Mouse (Mus musculus) neural tube, embryonic 12.5 days (tissue): Measurements from ENCODE around the gene Slc22a1. TPM values are rescaled to one million over a fixed set of nuclear protein-coding genes. Genes with fewer than 3 reads are reported as not detected.

ENCODE experiments used
- ATAC-seq: fragments of 200-750 bp; cut with Nextera tagmentation; 2 replicates; pipeline ENCODE4 v1.8.0; 2017; ENCODE audit warnings: low read depth, mild to moderate bottlenecking, moderate TSS enrichment, moderate library complexity; ENCODE audit not compliant: low FRiP score
- H3K27ac ChIP-seq: fragments of 300-500 bp; sonication (generic); 2 replicates; pipeline ENCODE4 v1.5.1; 2016
- H3K27me3 ChIP-seq: fragments of 300-500 bp; sonication (generic); replicated peaks from 2 replicates; pipeline ENCODE4 v1.6.1; 2016; ENCODE audit warnings: mild to moderate bottlenecking
- H3K36me3 ChIP-seq: fragments of 300-500 bp; sonication (generic); 2 replicates; pipeline ENCODE4 v1.6.1; 2016; ENCODE audit warnings: mild to moderate bottlenecking
- H3K4me1 ChIP-seq: fragments of 300-500 bp; sonication (generic); 2 replicates; pipeline ENCODE4 v1.6.1; 2016
- H3K4me2 ChIP-seq: fragments of 300-500 bp; sonication (generic); replicated peaks from 2 replicates; pipeline ENCODE4 v1.6.1; 2016; ENCODE audit warnings: mild to moderate bottlenecking
- H3K4me3 ChIP-seq: fragments of 300-500 bp; sonication (generic); 2 replicates; pipeline ENCODE4 v1.5.1; 2016
- H3K9ac ChIP-seq: fragments of 300-500 bp; sonication (generic); 2 replicates; pipeline ENCODE4 v1.6.1; 2016; ENCODE audit warnings: mild to moderate bottlenecking
- H3K9me3 ChIP-seq: fragments of 300-500 bp; sonication (generic); 2 replicates; pipeline ENCODE4 v1.6.1; 2016; ENCODE audit warnings: mild to moderate bottlenecking
- WGBS: fragments of 180-500 bp; shearing (Covaris S2); methylation state at CpG from one replicate; pipeline ENCODE4 v1.1.7; 2016; 5-methylcytosine and 5-hydroxymethylcytosine counted together
- polyA plus RNA-seq: library from polyadenylated mRNA; unstranded; fragments of >200 nt; fragmentation: Nextera tagmentation; extraction: Ambion mirVana; gene quantifications from 2 replicates; pipeline ENCODE4 v1.2.1, GENCODE M21; 2016

Gene Slc22a1
- polyA plus RNA-seq, 1 experiment from 2014 or later: not detected

DNA sequence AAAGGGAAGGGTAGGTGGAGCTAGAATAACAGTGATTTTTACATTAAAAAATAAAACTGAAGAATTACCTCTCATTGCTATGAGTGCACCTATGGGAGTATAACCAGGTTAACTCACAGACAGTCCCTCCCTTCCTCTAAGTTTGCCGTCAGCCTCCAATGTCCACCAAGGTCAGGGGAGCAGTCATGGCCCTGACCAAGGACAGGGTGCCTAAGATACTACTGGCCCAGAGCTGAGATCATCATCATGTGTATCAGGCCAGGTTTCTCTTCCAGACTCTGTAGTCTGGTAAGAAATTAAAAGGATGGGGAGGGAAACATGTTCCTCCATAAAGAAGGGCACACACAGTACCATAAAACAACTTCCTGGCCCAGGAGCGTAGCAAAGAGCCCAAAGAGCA lies 35.3 kb upstream of the Slc22a1 start:
- ATAC-seq: no peak
- Histone ChIP-seq H3K27me3 (no peaks in the 10 kb centered on the region), H3K36me3 (peaks cover 77% of the 10 kb centered on the region), H3K4me2 (no peak overlapping the region), H3K4me3 (no peak overlapping the region), H3K27ac (no peak overlapping the region), H3K9ac (no peak overlapping the region), H3K4me1 (no peaks in the 10 kb centered on the region), H3K9me3 (no peaks in the 10 kb centered on the region)
- 92% methylated on average over 2 of the region's 2 CpGs for WGBS

DNA sequence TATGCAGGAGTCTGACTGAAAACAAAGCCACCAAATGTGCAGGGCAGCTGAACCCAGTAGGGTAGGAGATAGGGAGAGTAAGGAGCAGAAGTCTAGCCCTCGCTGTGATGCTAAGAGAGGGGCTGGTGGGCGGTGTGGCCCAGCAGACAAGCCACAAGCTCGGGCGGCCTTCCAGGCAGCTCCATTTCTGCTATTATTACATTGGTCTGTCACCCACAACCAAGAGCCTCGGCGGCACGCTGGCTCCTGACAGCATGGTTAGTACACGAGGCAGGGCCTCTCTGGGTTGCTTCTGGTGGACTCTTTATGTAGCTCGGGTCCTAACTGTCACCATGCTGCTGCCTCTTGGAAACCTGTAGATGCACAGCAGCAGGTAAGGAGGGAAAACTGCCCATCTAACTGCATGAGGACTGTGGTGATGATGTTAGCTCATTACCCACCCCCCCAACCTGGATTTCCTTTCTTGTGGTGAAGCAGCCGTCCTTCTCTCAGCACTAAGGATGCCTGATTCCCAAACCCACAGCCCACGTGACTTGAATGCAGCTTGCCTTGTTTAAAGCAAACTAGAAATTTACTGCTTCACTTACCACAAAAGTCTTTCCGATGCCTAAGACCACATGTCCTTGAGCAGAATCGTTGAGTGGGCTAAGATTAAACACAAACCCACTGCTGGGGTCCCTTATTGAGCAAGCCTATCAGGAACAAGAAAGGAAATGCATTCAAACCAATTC lies 34.6 kb upstream of the Slc22a1 start:
- H3K9me3 ChIP-seq: no peaks in the 10 kb centered on the region
- H3K9ac ChIP-seq: no peak overlapping the region
- H3K27me3 ChIP-seq: no peaks in the 10 kb centered on the region
- H3K27ac ChIP-seq: no peak overlapping the region
- no peak overlapping the region for H3K4me3 ChIP-seq
- H3K36me3 ChIP-seq: peaks cover 73% of the 10 kb centered on the region
- no peak for ATAC-seq
- no peaks in the 10 kb centered on the region for H3K4me1 ChIP-seq
- H3K4me2 ChIP-seq: no peak overlapping the region
- 86% methylated on average over 13 of the region's 13 CpGs for WGBS

DNA sequence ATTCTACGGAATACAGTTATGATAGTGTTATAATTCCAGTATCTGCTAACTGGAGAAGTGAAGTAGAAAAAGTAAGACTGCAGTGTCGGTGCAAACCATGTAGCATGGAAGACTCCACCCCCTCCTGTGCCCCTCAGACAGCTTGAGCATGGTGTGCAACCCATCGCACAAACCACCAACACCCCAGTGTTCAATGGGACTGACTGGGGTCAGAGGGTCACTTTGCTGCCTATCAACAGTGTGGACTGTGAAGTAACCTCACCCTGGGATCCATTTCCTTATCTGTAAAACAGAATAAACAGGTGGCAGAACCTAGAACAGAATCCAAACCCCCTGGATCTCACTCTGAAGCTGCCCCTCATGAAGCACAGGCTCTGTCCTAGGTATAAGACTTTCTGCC lies 32.8 kb upstream of the Slc22a1 start:
- ATAC-seq: no peak
- H3K4me3 ChIP-seq: no peak overlapping the region
- H3K4me1 ChIP-seq: no peaks in the 10 kb centered on the region
- WGBS: 91% methylated on average over 3 of the region's 3 CpGs
- H3K9ac ChIP-seq: no peak overlapping the region
- H3K27me3 ChIP-seq: no peaks in the 10 kb centered on the region
- H3K27ac ChIP-seq: no peak overlapping the region
- no peak overlapping the region for H3K4me2 ChIP-seq
- H3K9me3 ChIP-seq: no peaks in the 10 kb centered on the region
- H3K36me3 ChIP-seq: peaks cover 72% of the 10 kb centered on the region

DNA sequence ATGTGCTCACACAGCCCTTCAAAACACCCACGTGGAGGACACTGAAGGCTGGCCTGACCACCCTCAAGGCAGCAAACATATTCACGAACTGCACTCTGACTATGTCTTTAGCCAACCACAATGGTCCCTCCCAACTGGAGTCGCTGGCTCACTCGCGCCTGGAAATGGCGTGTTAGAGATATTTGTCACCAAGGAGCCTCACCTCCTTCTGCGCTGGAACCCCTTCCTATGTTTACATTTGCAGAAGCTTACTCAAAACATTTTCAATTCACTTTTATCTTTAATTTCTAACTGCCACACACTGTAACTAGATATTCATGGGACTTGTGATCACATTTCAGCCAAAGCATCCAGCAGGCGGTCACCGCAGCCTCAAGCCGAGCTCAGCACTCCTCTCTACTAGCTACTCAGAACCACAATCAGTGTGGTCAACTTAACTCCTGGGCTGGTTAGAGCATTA lies 31.0 kb upstream of the Slc22a1 start:
- Histone ChIP-seq H3K9me3 (no peaks in the 10 kb centered on the region), H3K4me3 (no peak overlapping the region), H3K4me2 (no peak overlapping the region), H3K27ac (no peak overlapping the region), H3K4me1 (no peaks in the 10 kb centered on the region), H3K9ac (no peak overlapping the region), H3K27me3 (no peaks in the 10 kb centered on the region), H3K36me3 (peaks cover 76% of the 10 kb centered on the region)
- ATAC-seq: no peak
- 94% methylated on average over 10 of the region's 10 CpGs for WGBS

DNA sequence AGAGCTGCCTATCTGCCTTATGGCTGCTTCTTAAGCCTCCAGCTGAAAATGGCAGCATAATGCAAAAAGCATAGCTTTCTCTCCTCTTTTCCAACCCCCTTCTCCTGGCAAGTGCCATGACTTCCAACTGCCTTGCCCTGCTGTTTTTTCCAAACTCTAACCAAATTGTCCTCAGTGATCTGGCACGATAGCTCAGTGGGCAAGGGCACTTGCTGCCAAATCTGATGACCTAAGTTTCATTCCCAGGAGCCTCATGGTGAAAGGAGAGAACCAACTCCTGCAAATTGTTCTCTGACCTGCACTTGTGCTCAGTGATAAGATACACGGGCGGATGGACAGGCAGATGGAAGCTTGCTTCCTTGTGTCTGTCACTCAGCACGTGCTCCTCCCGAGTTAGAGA lies 27.3 kb upstream of the Slc22a1 start:
- ATAC-seq: no peak
- Histone ChIP-seq H3K4me2 (no peak overlapping the region), H3K4me1 (no peaks in the 10 kb centered on the region), H3K27ac (no peak overlapping the region), H3K36me3 (peaks cover 85% of the 10 kb centered on the region), H3K4me3 (no peak overlapping the region), H3K9ac (no peak overlapping the region), H3K27me3 (no peaks in the 10 kb centered on the region), H3K9me3 (no peaks in the 10 kb centered on the region)
- WGBS: 94% methylated on average over 5 of the region's 5 CpGs

DNA sequence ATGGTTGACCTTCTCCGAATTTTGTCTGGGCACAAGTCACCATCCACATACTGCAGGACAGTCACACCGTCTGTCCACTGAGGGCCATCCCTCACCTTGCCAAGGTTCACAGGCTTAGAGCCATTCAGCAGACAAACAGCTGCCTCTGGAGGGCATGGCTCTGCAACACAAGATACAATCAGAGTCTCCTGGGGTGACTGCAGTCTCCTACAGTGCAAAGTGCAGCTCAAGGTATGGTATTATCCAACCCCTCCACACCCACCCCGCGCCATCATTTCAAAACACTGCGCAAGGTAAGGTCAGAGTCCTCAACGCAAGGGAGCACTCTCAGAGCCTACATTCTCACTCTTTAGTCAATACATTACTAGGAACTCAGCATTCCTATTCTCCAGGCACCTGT lies 24.7 kb upstream of the Slc22a1 start:
- Histone ChIP-seq H3K4me1 (no peaks in the 10 kb centered on the region), H3K27ac (no peak overlapping the region), H3K9me3 (no peaks in the 10 kb centered on the region), H3K36me3 (peaks cover 94% of the 10 kb centered on the region), H3K4me2 (no peak overlapping the region), H3K4me3 (no peak overlapping the region), H3K9ac (no peak overlapping the region), H3K27me3 (no peaks in the 10 kb centered on the region)
- 97% methylated on average over 6 of the region's 6 CpGs for WGBS
- ATAC-seq: no peak

DNA sequence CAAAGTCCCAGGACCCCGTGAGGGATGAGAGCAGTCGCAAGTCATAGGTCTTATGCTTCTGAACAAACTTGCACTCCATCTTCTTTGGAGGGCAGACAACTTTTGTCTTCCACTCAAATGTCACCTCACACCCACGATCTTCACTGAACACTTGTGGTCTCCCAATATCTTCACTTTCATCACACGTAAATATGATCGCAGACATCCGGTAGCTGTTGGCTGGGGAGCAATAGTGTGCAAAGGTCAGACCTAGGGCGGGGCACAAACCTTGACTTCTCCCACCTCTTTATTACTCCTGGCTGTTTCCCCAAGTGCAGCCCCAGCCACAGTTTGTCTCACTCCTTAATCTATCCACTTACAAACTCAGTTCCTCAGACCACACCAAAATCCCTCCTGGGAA lies 16.3 kb upstream of the Slc22a1 start:
- Histone ChIP-seq H3K36me3 (peaks cover 92% of the 10 kb centered on the region), H3K9me3 (no peaks in the 10 kb centered on the region), H3K9ac (no peak overlapping the region), H3K27ac (no peak overlapping the region), H3K4me3 (no peak overlapping the region), H3K27me3 (no peaks in the 10 kb centered on the region), H3K4me1 (no peaks in the 10 kb centered on the region), H3K4me2 (no peak overlapping the region)
- WGBS: 94% methylated on average over 7 of the region's 7 CpGs
- ATAC-seq: no peak

DNA sequence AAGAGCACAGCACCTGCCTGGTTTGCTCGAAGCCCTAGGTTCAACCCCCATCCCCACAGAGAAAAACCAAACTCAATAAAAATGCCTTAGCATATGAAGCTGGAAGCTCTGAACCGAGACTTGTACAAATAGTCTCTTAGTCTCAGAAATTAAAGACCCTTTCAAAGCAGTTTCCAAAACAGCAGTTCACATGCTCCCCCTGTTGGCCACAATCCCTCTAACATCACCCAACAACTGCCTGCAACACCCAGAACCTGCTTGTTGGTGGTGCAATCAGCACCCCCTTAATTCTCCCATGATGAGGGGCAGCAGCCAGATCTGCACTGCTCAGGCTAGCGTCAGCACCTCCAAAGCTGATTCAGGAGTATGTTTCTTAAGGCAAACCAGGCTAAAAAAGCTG lies 13.9 kb upstream of the Slc22a1 start:
- H3K4me2 ChIP-seq: no peak overlapping the region
- WGBS: 74% methylated on average over 3 of the region's 3 CpGs
- no peaks in the 10 kb centered on the region for H3K9me3 ChIP-seq
- H3K9ac ChIP-seq: no peak overlapping the region
- no peak overlapping the region for H3K27ac ChIP-seq
- no peaks in the 10 kb centered on the region for H3K27me3 ChIP-seq
- H3K4me3 ChIP-seq: no peak overlapping the region
- H3K4me1 ChIP-seq: no peaks in the 10 kb centered on the region
- peaks cover 97% of the 10 kb centered on the region for H3K36me3 ChIP-seq
- no peak for ATAC-seq

DNA sequence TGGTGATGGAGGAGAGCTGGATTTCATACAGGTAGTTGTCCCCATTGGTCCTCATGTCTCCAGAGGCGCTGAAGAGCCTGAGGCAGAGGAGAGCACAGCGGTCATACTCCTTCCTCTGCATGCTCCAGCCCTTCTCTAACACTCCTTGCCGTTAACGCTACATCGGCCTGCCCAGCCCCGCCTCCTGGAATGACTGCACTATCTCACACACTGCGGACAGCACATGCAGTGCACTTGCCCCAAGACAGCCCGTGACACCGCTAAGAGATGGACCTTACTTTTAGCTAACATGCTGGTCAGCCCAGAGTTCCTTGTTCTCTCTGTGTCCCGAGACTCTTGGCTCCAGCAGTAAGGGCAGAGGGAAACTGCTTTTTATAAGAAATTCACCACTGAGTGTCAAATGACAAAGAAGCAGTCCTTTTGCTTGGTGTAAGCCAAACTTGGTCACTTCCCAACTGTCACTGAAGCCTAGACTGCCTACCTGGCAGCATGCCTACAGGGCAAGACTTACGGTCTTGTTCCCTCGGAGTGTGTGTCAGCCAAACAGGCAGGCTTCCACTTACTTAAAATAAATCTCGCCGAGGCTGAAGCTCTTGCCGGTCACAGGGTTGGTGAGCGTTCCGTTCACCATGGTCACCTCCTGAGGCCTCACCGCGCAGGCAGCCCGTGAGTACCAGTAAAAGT lies 12.9 kb upstream of the Slc22a1 start:
- 92% methylated on average over 20 of the region's 20 CpGs for WGBS
- H3K9me3 ChIP-seq: no peaks in the 10 kb centered on the region
- H3K4me1 ChIP-seq: no peaks in the 10 kb centered on the region
- no peak for ATAC-seq
- H3K4me3 ChIP-seq: no peak overlapping the region
- H3K27me3 ChIP-seq: no peaks in the 10 kb centered on the region
- H3K36me3 ChIP-seq: peaks cover 97% of the 10 kb centered on the region
- no peak overlapping the region for H3K9ac ChIP-seq
- H3K27ac ChIP-seq: no peak overlapping the region
- H3K4me2 ChIP-seq: no peak overlapping the region

DNA sequence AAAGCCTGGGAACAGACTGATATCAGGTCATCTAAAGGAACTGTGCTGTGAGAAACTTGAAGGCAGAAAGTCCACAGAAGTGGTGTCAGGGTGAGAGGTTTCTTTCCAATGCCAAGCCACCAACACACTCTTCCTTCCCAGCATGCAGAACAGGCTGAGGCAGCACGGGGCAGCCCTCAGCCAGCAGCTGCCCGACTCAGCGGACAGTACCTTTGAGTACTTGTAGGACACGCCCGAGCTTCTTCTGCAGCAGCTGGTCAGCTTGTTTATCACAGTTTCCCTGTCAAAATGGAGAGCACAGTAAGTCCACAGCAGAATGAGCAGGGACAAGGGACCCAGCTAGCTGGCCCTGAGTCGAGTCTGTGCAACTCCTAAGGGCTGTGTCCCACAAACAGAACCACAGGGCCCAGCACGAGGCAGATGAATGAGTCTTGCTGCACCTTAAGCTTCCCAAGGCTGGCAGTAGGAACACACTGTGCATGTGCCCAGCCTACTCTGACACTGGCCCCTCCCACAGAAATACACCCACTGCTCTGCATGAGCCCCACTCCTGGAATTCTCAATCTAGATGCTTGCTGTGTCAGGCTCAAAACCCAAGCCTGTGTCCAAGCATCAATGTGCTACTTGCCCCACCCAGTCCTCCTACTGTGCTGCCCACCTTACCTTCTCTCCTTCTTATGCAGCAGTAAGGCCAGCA lies 9.4 kb upstream of the Slc22a1 start:
- Histone ChIP-seq H3K4me1 (no peaks in the 10 kb centered on the region), H3K36me3 (peaks cover 76% of the 10 kb centered on the region), H3K9ac (no peak overlapping the region), H3K4me2 (no peak overlapping the region), H3K27me3 (no peaks in the 10 kb centered on the region), H3K9me3 (no peaks in the 10 kb centered on the region), H3K4me3 (no peak overlapping the region), H3K27ac (no peak overlapping the region)
- no peak for ATAC-seq
- WGBS: 88% methylated on average over 7 of the region's 7 CpGs

DNA sequence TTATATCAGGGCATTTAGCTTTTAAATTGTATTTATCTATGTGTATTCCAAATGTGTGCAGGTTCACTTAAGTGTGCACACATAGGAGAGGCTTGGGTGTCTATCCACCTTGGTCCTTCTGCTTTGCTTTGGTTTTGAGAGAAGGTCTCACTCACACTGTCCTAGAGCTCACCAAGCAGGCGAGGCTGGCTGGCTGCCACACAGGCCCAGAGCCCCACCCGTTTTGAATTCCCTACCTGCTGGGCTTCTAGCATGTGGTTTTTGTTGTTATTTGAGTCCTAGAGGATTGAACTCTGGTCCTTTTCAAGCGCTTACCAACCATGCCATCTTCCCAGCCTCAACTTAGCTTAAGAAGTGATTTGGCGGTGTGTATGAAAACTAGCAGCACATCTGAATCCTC lies 8.8 kb upstream of the Slc22a1 start:
- H3K4me1 ChIP-seq: no peaks in the 10 kb centered on the region
- H3K9me3 ChIP-seq: no peaks in the 10 kb centered on the region
- no peak overlapping the region for H3K27ac ChIP-seq
- H3K27me3 ChIP-seq: no peaks in the 10 kb centered on the region
- peaks cover 71% of the 10 kb centered on the region for H3K36me3 ChIP-seq
- no peak overlapping the region for H3K9ac ChIP-seq
- 84% methylated on average over 4 of the region's 4 CpGs for WGBS
- no peak for ATAC-seq
- no peak overlapping the region for H3K4me3 ChIP-seq
- H3K4me2 ChIP-seq: no peak overlapping the region

DNA sequence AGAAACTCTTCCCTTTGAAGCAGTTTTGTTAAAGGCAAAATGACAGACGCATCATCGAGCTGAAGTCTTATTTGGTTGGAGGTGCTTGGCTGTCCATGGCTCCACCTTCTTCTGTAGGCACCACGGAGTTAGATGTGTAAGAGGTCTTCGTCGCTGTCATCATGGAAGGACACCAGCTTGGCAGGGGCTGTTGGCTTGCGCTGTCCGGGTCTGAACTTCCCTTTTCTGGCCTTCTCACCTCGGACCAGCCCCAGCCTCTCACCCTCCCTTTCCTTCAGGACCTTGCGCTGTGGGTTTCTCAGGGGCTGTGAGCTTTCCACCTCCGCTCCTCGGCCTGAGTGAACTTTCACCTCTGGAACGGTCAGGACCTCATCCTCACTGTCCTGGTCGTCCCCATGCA lies 8.0 kb upstream of the Slc22a1 start:
- H3K9ac ChIP-seq: no peak overlapping the region
- H3K36me3 ChIP-seq: peaks cover 62% of the 10 kb centered on the region
- WGBS: 94% methylated on average over 13 of the region's 13 CpGs
- H3K4me3 ChIP-seq: no peak overlapping the region
- H3K27me3 ChIP-seq: no peaks in the 10 kb centered on the region
- no peak for ATAC-seq
- H3K27ac ChIP-seq: no peak overlapping the region
- no peaks in the 10 kb centered on the region for H3K9me3 ChIP-seq
- H3K4me1 ChIP-seq: no peaks in the 10 kb centered on the region
- H3K4me2 ChIP-seq: no peak overlapping the region
